Mouse (Mus musculus) heart, embryonic 15.5 days (tissue): Measurements from ENCODE around the gene Trmt44. TPM values are rescaled to one million over a fixed set of nuclear protein-coding genes. Genes with fewer than 3 reads are reported as not detected.

Experiments
- polyA plus RNA-seq: library from polyadenylated mRNA; unstranded; fragments of >200 nt; fragmentation: Nextera tagmentation; extraction: Ambion mirVana; gene quantifications from 2 replicates; pipeline ENCODE4 v1.2.1, GENCODE M21; 2015

Trmt44 gene
- polyA plus RNA-seq, 1 experiment from 2014 or later: 4.2 TPM

Other genes starting within 250 kb of the Trmt44 start
- gene Hmx1, start 186.0 kb downstream of the Trmt44 start, polyA plus RNA-seq: 0.90 TPM in 1 of 2 replicates, not detected in the other
- 7.4 and 11.5 TPM in 2 replicates for gene Cpz, start 49.4 kb downstream of the Trmt44 start, polyA plus RNA-seq
- gene Acox3, start 8.0 kb upstream of the Trmt44 start, polyA plus RNA-seq: 9.9 and 11.7 TPM in 2 replicates
- gene Htra3, start 104.7 kb upstream of the Trmt44 start, polyA plus RNA-seq: 14.7 and 22.2 TPM in 2 replicates
- 8.6 and 10.9 TPM in 2 replicates for gene Sh3tc1, start 164.9 kb upstream of the Trmt44 start, polyA plus RNA-seq
- 4.3 and 5.3 TPM in 2 replicates for gene Ablim2, start 182.8 kb upstream of the Trmt44 start, polyA plus RNA-seq